Mouse (Mus musculus): ENCODE measurements at regions not wholly inside any gene's neighbourhood (a gene's known extent, or its start where the extent isn't known, plus 50 kb on each side); places are given as distances from the start of the nearest gene placed in this dataset.

DNA sequence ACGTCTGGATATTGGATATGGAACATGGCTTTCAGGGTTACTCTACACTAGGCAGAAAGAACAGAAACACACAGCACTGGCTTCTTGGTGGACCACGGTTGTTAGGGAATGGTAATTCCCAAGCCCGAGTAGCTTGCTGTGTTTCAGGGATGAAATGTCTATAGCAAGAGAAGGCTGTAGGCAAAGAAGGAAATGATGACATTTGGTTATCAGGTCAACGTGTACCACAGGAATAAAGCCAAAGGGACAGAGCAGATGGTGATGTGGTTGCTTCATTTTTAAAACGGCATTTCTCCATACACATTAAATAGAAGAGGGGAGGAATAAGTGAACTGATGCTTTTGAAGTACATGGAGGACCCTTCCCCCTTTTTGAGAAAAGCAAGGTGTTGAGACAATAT is 433.1 kb downstream of the Btbd3 start:
- Histone ChIP-seq H3K36me3 (ENCODE audit: control insufficient read depth, insufficient read depth, low read length) (no peaks in the 10 kb centered on the region), H3K4me2 (replicated peaks; ENCODE audit: low read depth, low read length) (no peak overlapping the region)

DNA sequence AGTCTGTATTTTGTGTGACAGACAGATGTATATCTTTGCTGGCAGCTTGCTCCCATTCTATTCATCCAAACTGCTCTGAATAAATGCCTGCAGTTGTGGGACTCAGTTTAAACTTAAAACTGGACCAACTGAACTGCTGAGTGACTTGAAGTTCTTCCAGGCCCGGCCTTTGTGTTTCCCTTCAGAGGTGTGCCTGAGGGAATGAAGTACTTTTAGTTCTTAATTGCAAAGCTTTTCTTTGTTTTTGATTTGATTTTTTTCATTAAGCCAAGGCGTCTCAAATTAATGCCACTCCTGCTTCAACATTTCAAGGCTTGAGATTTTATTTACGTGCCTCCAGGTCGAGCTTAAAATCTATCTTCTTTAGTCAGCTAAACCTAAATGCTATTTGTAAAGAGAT is 446.4 kb downstream of the Btbd3 start:
- H3K27me3 ChIP-seq (ENCODE audit: control insufficient read depth, insufficient read depth, low read length) = no peaks in the 10 kb centered on the region
- no peak overlapping the region for H3K9ac ChIP-seq (replicated peaks; ENCODE audit: low read depth, low read length)
- no peak for ATAC-seq (ENCODE audit: insufficient number of reproducible peaks, insufficient read depth, low FRiP score, low read depth)
- H3K27ac ChIP-seq (ENCODE audit: low read length) = no peak overlapping the region
- 68% methylated on average over 4 of the region's 4 CpGs for WGBS
- no peak overlapping the region for H3K4me2 ChIP-seq (replicated peaks; ENCODE audit: low read depth, low read length)
- no peaks in the 10 kb centered on the region for H3K9me3 ChIP-seq (ENCODE audit: control insufficient read depth, low read depth, low read length)
- no peaks in the 10 kb centered on the region for H3K4me1 ChIP-seq (ENCODE audit: control insufficient read depth, insufficient read depth, low read length)
- no peaks in the 10 kb centered on the region for H3K36me3 ChIP-seq (ENCODE audit: control insufficient read depth, insufficient read depth, low read length)
- no peak overlapping the region for H3K4me3 ChIP-seq (ENCODE audit: low read depth, low read length)

More for the DNA sequence above, 433.1 kb downstream of the Btbd3 start:
- WGBS = 81% methylated on average over 5 of the region's 5 CpGs
- Histone ChIP-seq H3K27me3 (ENCODE audit: control insufficient read depth, insufficient read depth, low read length) (no peaks in the 10 kb centered on the region), H3K9me3 (ENCODE audit: control insufficient read depth, low read depth, low read length) (no peaks in the 10 kb centered on the region), H3K4me1 (ENCODE audit: control insufficient read depth, insufficient read depth, low read length) (no peaks in the 10 kb centered on the region), H3K4me3 (ENCODE audit: low read depth, low read length) (no peak overlapping the region), H3K9ac (replicated peaks; ENCODE audit: low read depth, low read length) (no peak overlapping the region), H3K27ac (ENCODE audit: low read length) (no peak overlapping the region)
- no peak for ATAC-seq (ENCODE audit: insufficient number of reproducible peaks, insufficient read depth, low FRiP score, low read depth)

DNA sequence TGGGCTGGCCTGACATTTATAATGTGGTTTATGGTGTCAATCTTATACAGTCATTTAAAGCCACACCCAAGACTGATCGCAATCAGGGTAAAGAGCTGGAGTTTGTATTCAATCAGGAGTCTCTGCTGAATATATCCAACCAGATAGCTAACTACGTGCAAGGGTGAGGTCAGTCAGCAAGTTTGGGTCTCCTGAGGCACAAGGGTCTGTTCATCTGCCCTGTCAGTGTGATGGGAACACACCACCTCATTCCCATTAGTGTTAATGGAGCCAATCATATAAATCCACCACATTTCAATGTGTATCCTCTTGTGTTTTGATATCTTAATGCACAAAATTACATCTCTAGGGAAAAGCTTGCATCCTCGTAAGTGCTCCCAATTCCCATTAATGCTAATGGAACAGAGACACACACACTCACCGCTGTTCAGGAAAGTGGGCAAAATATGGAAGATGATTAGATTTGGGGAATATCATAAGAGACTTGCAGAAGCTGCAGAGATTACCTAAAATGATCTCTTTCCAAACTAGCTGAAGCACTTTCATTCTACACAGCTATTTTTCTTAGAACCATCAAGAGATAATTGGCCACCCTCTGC is 447.7 kb downstream of the Btbd3 start:
- Histone ChIP-seq H3K27me3 (ENCODE audit: control insufficient read depth, insufficient read depth, low read length) (no peaks in the 10 kb centered on the region), H3K4me3 (ENCODE audit: low read depth, low read length) (no peak overlapping the region)

DNA sequence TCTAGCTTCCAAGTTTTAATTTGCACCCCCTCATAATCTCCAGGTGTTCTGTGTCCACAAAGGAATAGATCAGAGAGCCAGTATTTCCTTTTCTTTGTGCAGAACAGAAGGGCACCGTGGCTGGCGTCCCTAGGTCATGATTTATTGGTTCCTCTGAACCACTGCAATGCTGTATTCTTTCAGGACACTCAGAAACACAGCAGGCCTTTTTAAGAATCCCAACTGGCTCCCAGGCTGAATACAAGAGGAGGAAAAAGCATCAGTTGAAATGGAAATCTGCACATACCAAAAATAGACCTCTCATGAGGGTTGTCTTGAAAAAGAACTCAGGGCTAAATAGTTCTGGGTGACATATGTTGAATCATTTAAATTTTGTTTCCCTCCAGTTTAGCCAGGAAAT is 452.4 kb downstream of the Btbd3 start:
- WGBS = 7% methylated on average over 2 of the region's 2 CpGs
- Histone ChIP-seq H3K4me2 (replicated peaks; ENCODE audit: low read depth, low read length) (no peak overlapping the region), H3K27me3 (ENCODE audit: control insufficient read depth, insufficient read depth, low read length) (no peaks in the 10 kb centered on the region), H3K9me3 (ENCODE audit: control insufficient read depth, low read depth, low read length) (no peaks in the 10 kb centered on the region), H3K4me1 (ENCODE audit: control insufficient read depth, insufficient read depth, low read length) (no peaks in the 10 kb centered on the region), H3K36me3 (ENCODE audit: control insufficient read depth, insufficient read depth, low read length) (no peaks in the 10 kb centered on the region), H3K9ac (replicated peaks; ENCODE audit: low read depth, low read length) (no peak overlapping the region), H3K4me3 (ENCODE audit: low read depth, low read length) (no peak overlapping the region), H3K27ac (ENCODE audit: low read length) (no peak overlapping the region)
- no peak for ATAC-seq (ENCODE audit: insufficient number of reproducible peaks, insufficient read depth, low FRiP score, low read depth)

More for the DNA sequence above, 447.7 kb downstream of the Btbd3 start:
- Histone ChIP-seq H3K4me2 (replicated peaks; ENCODE audit: low read depth, low read length) (no peak overlapping the region), H3K36me3 (ENCODE audit: control insufficient read depth, insufficient read depth, low read length) (no peaks in the 10 kb centered on the region), H3K4me1 (ENCODE audit: control insufficient read depth, insufficient read depth, low read length) (no peaks in the 10 kb centered on the region), H3K9me3 (ENCODE audit: control insufficient read depth, low read depth, low read length) (no peaks in the 10 kb centered on the region), H3K9ac (replicated peaks; ENCODE audit: low read depth, low read length) (no peak overlapping the region), H3K27ac (ENCODE audit: low read length) (no peak overlapping the region)
- ATAC-seq (ENCODE audit: insufficient number of reproducible peaks, insufficient read depth, low FRiP score, low read depth) = no peak
- WGBS = 79% methylated on average over 4 of the region's 4 CpGs

DNA sequence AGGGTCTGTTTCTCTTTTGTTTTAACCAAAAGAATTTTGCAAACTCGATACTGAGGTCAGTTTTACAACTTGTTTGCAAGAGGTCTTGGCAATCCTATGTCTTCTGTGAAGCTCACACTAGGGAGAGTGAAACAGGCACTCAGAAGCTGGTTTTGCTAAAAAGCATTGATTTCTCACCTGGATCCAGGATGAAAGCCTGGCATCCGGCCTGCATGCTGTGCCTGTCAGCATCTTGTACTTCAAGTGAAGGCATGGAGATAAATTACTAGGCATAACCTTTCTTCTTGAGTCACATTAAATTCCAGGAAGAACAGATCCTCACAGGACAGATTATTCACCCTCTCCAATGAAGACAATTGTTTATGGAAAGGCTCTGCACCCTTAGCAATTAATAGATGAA is 477.5 kb downstream of the Btbd3 start:
- no peak overlapping the region for H3K4me3 ChIP-seq (ENCODE audit: low read depth, low read length)
- no peak for ATAC-seq (ENCODE audit: insufficient number of reproducible peaks, insufficient read depth, low FRiP score, low read depth)
- H3K27ac ChIP-seq (ENCODE audit: low read length) = no peak overlapping the region
- H3K9ac ChIP-seq (replicated peaks; ENCODE audit: low read depth, low read length) = no peak overlapping the region
- no peaks in the 10 kb centered on the region for H3K4me1 ChIP-seq (ENCODE audit: control insufficient read depth, insufficient read depth, low read length)
- H3K4me2 ChIP-seq (replicated peaks; ENCODE audit: low read depth, low read length) = no peak overlapping the region
- 33% methylated on average over 2 of the region's 2 CpGs for WGBS
- no peaks in the 10 kb centered on the region for H3K27me3 ChIP-seq (ENCODE audit: control insufficient read depth, insufficient read depth, low read length)
- no peaks in the 10 kb centered on the region for H3K36me3 ChIP-seq (ENCODE audit: control insufficient read depth, insufficient read depth, low read length)
- no peaks in the 10 kb centered on the region for H3K9me3 ChIP-seq (ENCODE audit: control insufficient read depth, low read depth, low read length)

DNA sequence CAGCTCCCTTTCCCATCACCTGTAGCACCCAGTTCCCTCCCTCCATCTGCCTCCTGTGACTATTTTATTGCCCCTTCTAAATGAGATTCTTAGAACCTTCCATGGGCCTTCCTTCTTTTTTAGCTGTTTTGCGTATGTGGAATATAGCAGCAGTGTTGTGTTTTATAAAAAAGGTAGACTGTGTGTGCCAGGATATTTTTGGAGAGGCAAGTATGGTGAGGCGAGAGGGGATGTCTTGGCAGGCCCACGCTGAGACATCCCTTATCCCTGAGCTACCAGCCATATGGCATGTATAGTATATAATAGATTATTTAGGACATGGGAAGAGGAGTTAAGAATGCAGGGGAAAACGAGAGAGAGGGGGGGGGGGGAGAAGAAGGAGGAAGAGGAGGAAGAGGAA is 488.4 kb downstream of the Btbd3 start:
- Histone ChIP-seq H3K4me3 (ENCODE audit: low read depth, low read length) (no peak overlapping the region), H3K36me3 (ENCODE audit: control insufficient read depth, insufficient read depth, low read length) (no peaks in the 10 kb centered on the region), H3K4me1 (ENCODE audit: control insufficient read depth, insufficient read depth, low read length) (no peaks in the 10 kb centered on the region), H3K9me3 (ENCODE audit: control insufficient read depth, low read depth, low read length) (no peaks in the 10 kb centered on the region), H3K27ac (ENCODE audit: low read length) (no peak overlapping the region), H3K27me3 (ENCODE audit: control insufficient read depth, insufficient read depth, low read length) (no peaks in the 10 kb centered on the region), H3K9ac (replicated peaks; ENCODE audit: low read depth, low read length) (no peak overlapping the region), H3K4me2 (replicated peaks; ENCODE audit: low read depth, low read length) (no peak overlapping the region)
- WGBS = 73% methylated on average over 4 of the region's 4 CpGs
- ATAC-seq (ENCODE audit: insufficient number of reproducible peaks, insufficient read depth, low FRiP score, low read depth) = no peak

DNA sequence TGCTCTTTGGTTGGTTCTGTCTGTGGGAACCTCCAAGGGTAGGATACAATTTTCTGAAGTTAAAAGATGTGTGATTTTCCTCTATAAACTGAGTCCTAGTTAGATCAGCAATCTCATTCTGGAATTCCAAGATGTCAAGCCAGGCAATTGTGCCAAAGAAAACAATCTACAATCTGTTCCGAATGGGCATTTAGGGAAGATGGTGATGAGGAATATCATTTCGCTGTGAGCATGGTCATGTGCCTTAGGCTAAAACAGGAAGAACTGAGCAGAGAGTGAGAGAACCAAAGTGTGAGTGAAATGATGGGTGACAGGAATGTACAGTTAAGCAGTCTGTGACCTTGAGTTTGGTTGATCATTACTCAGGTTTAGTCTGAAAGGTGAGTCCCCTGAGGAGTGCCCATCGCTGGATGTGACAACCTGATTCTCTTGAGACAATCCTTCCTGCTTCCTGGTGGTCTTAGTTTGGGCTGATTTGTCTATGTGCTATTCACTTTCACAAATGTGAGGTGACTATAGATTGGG is 504.1 kb downstream of the Btbd3 start:
- Histone ChIP-seq H3K9ac (replicated peaks; ENCODE audit: low read depth, low read length) (no peak overlapping the region), H3K4me2 (replicated peaks; ENCODE audit: low read depth, low read length) (no peak overlapping the region), H3K9me3 (ENCODE audit: control insufficient read depth, low read depth, low read length) (no peaks in the 10 kb centered on the region), H3K4me3 (ENCODE audit: low read depth, low read length) (no peak overlapping the region), H3K27ac (ENCODE audit: low read length) (no peak overlapping the region), H3K27me3 (ENCODE audit: control insufficient read depth, insufficient read depth, low read length) (no peaks in the 10 kb centered on the region), H3K4me1 (ENCODE audit: control insufficient read depth, insufficient read depth, low read length) (no peaks in the 10 kb centered on the region), H3K36me3 (ENCODE audit: control insufficient read depth, insufficient read depth, low read length) (no peaks in the 10 kb centered on the region)
- WGBS = 85% methylated on average over 3 of the region's 3 CpGs
- no peak for ATAC-seq (ENCODE audit: insufficient number of reproducible peaks, insufficient read depth, low FRiP score, low read depth)

DNA sequence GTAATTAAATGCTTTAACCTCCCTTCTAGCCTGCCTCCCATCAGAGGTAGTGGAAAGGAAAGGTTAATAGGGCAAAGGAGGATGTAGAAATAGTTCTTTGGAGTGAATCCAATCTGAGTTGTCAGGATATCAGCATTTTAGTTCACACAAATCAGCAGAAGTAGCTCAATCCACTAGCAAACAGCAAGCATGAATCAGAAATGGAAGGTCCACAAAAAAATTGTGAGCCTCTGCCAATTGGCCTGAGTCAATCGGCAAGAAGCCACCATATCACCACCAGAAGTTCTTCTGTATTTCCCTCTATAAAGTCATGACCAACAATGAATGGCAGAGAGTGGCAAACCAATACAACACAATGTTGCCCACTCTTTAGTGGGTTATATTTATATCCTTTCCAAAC is 505.0 kb downstream of the Btbd3 start:
- Histone ChIP-seq H3K4me2 (replicated peaks; ENCODE audit: low read depth, low read length) (no peak overlapping the region), H3K4me1 (ENCODE audit: control insufficient read depth, insufficient read depth, low read length) (no peaks in the 10 kb centered on the region), H3K9ac (replicated peaks; ENCODE audit: low read depth, low read length) (no peak overlapping the region), H3K27me3 (ENCODE audit: control insufficient read depth, insufficient read depth, low read length) (no peaks in the 10 kb centered on the region), H3K4me3 (ENCODE audit: low read depth, low read length) (no peak overlapping the region), H3K27ac (ENCODE audit: low read length) (no peak overlapping the region), H3K9me3 (ENCODE audit: control insufficient read depth, low read depth, low read length) (no peaks in the 10 kb centered on the region), H3K36me3 (ENCODE audit: control insufficient read depth, insufficient read depth, low read length) (no peaks in the 10 kb centered on the region)
- no peak for ATAC-seq (ENCODE audit: insufficient number of reproducible peaks, insufficient read depth, low FRiP score, low read depth)
- WGBS = 95% methylated on average over 1 of the region's 1 CpGs

DNA sequence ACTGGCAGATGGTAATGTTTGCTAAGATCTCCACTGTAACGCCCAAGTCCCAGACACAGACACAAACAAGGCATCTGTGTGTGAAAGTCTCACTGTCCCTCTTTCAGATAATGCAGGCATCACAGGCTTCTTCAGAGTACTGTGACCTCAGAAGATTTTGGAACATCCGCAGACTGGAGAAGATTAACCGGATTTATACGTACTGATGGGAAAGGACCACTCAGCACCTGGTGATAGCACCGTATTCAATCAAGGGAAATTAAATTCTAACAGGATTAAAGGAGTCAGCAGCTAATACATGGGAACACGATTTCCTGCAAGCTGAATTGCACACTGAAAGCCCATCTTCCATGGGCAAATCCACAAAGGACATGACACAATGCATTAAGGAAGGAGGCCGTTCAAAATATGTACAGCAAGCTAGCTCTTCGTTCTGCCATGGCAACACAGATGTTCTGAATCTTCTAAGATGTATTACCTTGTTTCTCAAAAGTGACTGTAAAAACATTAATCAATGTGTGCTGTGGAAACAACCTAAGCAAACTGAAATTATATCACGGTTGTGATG is 510.0 kb downstream of the Btbd3 start:
- ATAC-seq (ENCODE audit: insufficient number of reproducible peaks, insufficient read depth, low FRiP score, low read depth) = no peak
- H3K9me3 ChIP-seq (ENCODE audit: control insufficient read depth, low read depth, low read length) = no peaks in the 10 kb centered on the region
- no peaks in the 10 kb centered on the region for H3K4me1 ChIP-seq (ENCODE audit: control insufficient read depth, insufficient read depth, low read length)
- H3K4me3 ChIP-seq (ENCODE audit: low read depth, low read length) = no peak overlapping the region
- H3K4me2 ChIP-seq (replicated peaks; ENCODE audit: low read depth, low read length) = no peak overlapping the region
- no peak overlapping the region for H3K27ac ChIP-seq (ENCODE audit: low read length)
- H3K27me3 ChIP-seq (ENCODE audit: control insufficient read depth, insufficient read depth, low read length) = no peaks in the 10 kb centered on the region
- H3K9ac ChIP-seq (replicated peaks; ENCODE audit: low read depth, low read length) = no peak overlapping the region
- 63% methylated on average over 9 of the region's 9 CpGs for WGBS
- no peaks in the 10 kb centered on the region for H3K36me3 ChIP-seq (ENCODE audit: control insufficient read depth, insufficient read depth, low read length)
